29 mouse cellular contexts compared by ENCODE assay signal in genomic region chr10:117561909-117562849, GRCm38 (mm10).
DNase-seq lines count a peak whose midpoint lies in the region; ATAC-seq and TF ChIP-seq lines count a peak whose summit lies in the region.
"Had no signal": no experiment of that assay in that cellular context is flagged by ENCODE, and none has a peak within 500 bp of the region (broad histone marks: within the 10 kb centered on the region; RNA-seq: fewer than 3 reads in every experiment).

No protein-coding gene starts in this region.

- intact Hi-C loops in heart, postnatal 14 days (cut with DNase I): no loop called here

- peak; percentile 24; the same call in 1 of the 2 replicates for ATAC-seq in intestine, embryonic 15.5 days
- no peak for ATAC-seq in intestine, postnatal 0 days
- ATAC-seq in lung, postnatal 0 days: 0 out of 2 replicates have a peak, but pooled peaks have one; percentile 23
- ATAC-seq: activated CD4-positive, CD25-positive, alpha-beta regulatory T cell, adult 4 months; CD4-positive, CD25-positive, alpha-beta regulatory T cell, adult 4 months; forebrain, embryonic 14.5 days; Patski had no signal

- no peak for DNase-seq in lung, postnatal 0 days (ENCODE audit: low spot score)
- DNase-seq in lung, postnatal 4 days: no peak
- peak; percentile 95 for DNase-seq in adipocyte (ENCODE audit: low spot score)
- DNase-seq in limb, embryonic 10.5 days (ENCODE audit: low spot score): no peak
- DNase-seq in heart, postnatal 14 days: no peak
- no peak for DNase-seq in layer of hippocampus, postnatal 25 days (ENCODE audit: extremely low spot score in 1 of 2, low spot score in 1 of 2)
- DNase-seq: adrenal gland, adult 2 months; adrenal gland, postnatal 10 days; adrenal gland, postnatal 25 days; B cell, adult 2 months; cerebellum, adult 11 months; cerebellum, adult 18-20 months; cerebellum, adult 8-10 months; cerebellum, adult 9-11 months; cerebellum, postnatal 14 days; cerebellum, postnatal 36 days; embryo, embryonic 11 days had no signal

- no peak overlapping the region for H3K27ac ChIP-seq in intestine, embryonic 15.5 days
- H3K27ac ChIP-seq in intestine, postnatal 0 days (ENCODE audit: low read depth, low read length): no peak overlapping the region
- H3K27ac ChIP-seq in lung, postnatal 0 days (ENCODE audit: low read length): no peak overlapping the region
- peak overlapping the region; percentile 6; the same call in 1 of the 2 replicates for H3K27ac ChIP-seq in limb, embryonic 10.5 days
- H3K27ac ChIP-seq: embryonic facial prominence, embryonic 13.5 days; embryonic facial prominence, embryonic 15.5 days; forebrain, embryonic 10.5 days; forebrain, embryonic 12.5 days had no signal

- no peak for TF ChIP-seq CTCF in intestine, postnatal 0 days (IDR thresholded peaks at IDR 0.05; ENCODE audit: low read depth)
- TF ChIP-seq CTCF in lung, postnatal 0 days (IDR thresholded peaks at IDR 0.05): no peak

- no peaks in the 10 kb centered on the region for H3K36me3 ChIP-seq in intestine, embryonic 15.5 days
- no peaks in the 10 kb centered on the region for H3K36me3 ChIP-seq in intestine, postnatal 0 days (ENCODE audit: control insufficient read depth, insufficient read depth)
- no peaks in the 10 kb centered on the region for H3K36me3 ChIP-seq in lung, postnatal 0 days (ENCODE audit: insufficient read depth, low read length)
- no peaks in the 10 kb centered on the region for H3K36me3 ChIP-seq in limb, embryonic 10.5 days
- H3K36me3 ChIP-seq: embryonic facial prominence, embryonic 13.5 days; embryonic facial prominence, embryonic 15.5 days; forebrain, embryonic 10.5 days; forebrain, embryonic 12.5 days; G1E had no signal

- no peak overlapping the region for H3K4me3 ChIP-seq in intestine, embryonic 15.5 days (replicated peaks)
- no peak overlapping the region for H3K4me3 ChIP-seq in intestine, postnatal 0 days (ENCODE audit: low read depth, low read length)
- H3K4me3 ChIP-seq in lung, postnatal 0 days (ENCODE audit: low read depth, low read length): no peak overlapping the region
- no peak overlapping the region for H3K4me3 ChIP-seq in limb, embryonic 10.5 days
- H3K4me3 ChIP-seq: embryonic facial prominence, embryonic 13.5 days; embryonic facial prominence, embryonic 15.5 days; erythroblast, embryonic 14.5 days; forebrain, embryonic 10.5 days; forebrain, embryonic 12.5 days had no signal

- H3K4me2 ChIP-seq in intestine, embryonic 15.5 days (replicated peaks): no peak overlapping the region
- no peak overlapping the region for H3K4me2 ChIP-seq in intestine, postnatal 0 days (replicated peaks; ENCODE audit: low read depth)
- H3K4me2 ChIP-seq in lung, postnatal 0 days (replicated peaks; ENCODE audit: low read depth, low read length): no peak overlapping the region
- H3K4me2 ChIP-seq: embryonic facial prominence, embryonic 13.5 days; embryonic facial prominence, embryonic 15.5 days; forebrain, embryonic 12.5 days had no signal

- 0 out of 2 replicates have a peak, but pooled peaks cover 3% of the 10 kb centered on the region for H3K4me1 ChIP-seq in intestine, embryonic 15.5 days (replicated peaks)
- H3K4me1 ChIP-seq in intestine, postnatal 0 days (replicated peaks; ENCODE audit: control insufficient read depth, insufficient read depth, low read length): 0 out of 2 replicates have a peak, but pooled peaks cover 9% of the 10 kb centered on the region
- H3K4me1 ChIP-seq in lung, postnatal 0 days (ENCODE audit: insufficient read depth, low read depth, low read length): 0 out of 2 replicates have a peak, but pooled peaks cover 2% of the 10 kb centered on the region
- H3K4me1 ChIP-seq in limb, embryonic 10.5 days: peaks cover 36% of the 10 kb centered on the region
- H3K4me1 ChIP-seq: forebrain, embryonic 12.5 days had no signal

- 80% methylated on average over 13 of the region's 13 CpGs for WGBS in intestine, embryonic 15.5 days
- WGBS in intestine, postnatal 0 days: 62% methylated on average over 13 of the region's 13 CpGs
- WGBS in lung, postnatal 0 days: 71% methylated on average over 13 of the region's 13 CpGs
- WGBS in limb, embryonic 10.5 days: 84% methylated on average over 13 of the region's 13 CpGs

- no peaks in the 10 kb centered on the region for H3K27me3 ChIP-seq in intestine, embryonic 15.5 days (replicated peaks)
- H3K27me3 ChIP-seq in intestine, postnatal 0 days (replicated peaks; ENCODE audit: control insufficient read depth, insufficient read depth, low read length): no peaks in the 10 kb centered on the region
- no peaks in the 10 kb centered on the region for H3K27me3 ChIP-seq in lung, postnatal 0 days (replicated peaks; ENCODE audit: insufficient read depth, low read length)
- H3K27me3 ChIP-seq in limb, embryonic 10.5 days (ENCODE audit: low read depth, poor library complexity, severe bottlenecking): no peaks in the 10 kb centered on the region
- H3K27me3 ChIP-seq: forebrain, embryonic 12.5 days; Patski had no signal

- TF ChIP-seq EP300 in lung, postnatal 0 days (IDR thresholded peaks at IDR 0.05): no peak

- H3K9ac ChIP-seq in intestine, embryonic 15.5 days: no peak overlapping the region
- H3K9ac ChIP-seq in intestine, postnatal 0 days (ENCODE audit: low read depth, low read length): no peak overlapping the region
- H3K9ac ChIP-seq in lung, postnatal 0 days (replicated peaks; ENCODE audit: low read depth): no peak overlapping the region
- H3K9ac ChIP-seq: embryonic facial prominence, embryonic 13.5 days; embryonic facial prominence, embryonic 15.5 days; forebrain, embryonic 12.5 days had no signal

- no peaks in the 10 kb centered on the region for H3K9me3 ChIP-seq in intestine, embryonic 15.5 days
- H3K9me3 ChIP-seq in intestine, postnatal 0 days (ENCODE audit: control insufficient read depth): no peaks in the 10 kb centered on the region
- H3K9me3 ChIP-seq in lung, postnatal 0 days (ENCODE audit: low read length): no peaks in the 10 kb centered on the region
- no peaks in the 10 kb centered on the region for H3K9me3 ChIP-seq in limb, embryonic 10.5 days (replicated peaks)
- H3K9me3 ChIP-seq: embryonic facial prominence, embryonic 15.5 days; forebrain, embryonic 12.5 days had no signal
